Mouse (Mus musculus) urinary bladder, postnatal 36 days (tissue): ENCODE measurements around the gene Dppa2.

Source experiments
- DNase-seq, 2 experiments: peaks; one replicate each; pipeline ENCODE4 v3.0.0; 2022; ENCODE audit warnings: low spot score in 2 of 2, mixed read lengths in 1 of 2

The Dppa2 gene

GRCm38 (mm10) chr16:48344193-48344592, 40.5 kb downstream of the Dppa2 start:
- no peak for DNase-seq

- no peak for DNase-seq
Observed at GRCm38 (mm10) chr16:48347246-48347645, 43.5 kb downstream of the Dppa2 start.

- no peak for DNase-seq
Observed at GRCm38 (mm10) chr16:48355716-48356115, 52.0 kb downstream of the Dppa2 start.

GRCm38 (mm10) chr16:48356417-48356816, 52.7 kb downstream of the Dppa2 start:
- peak; percentile 18 to 22 for DNase-seq

GRCm38 (mm10) chr16:48360887-48361286, 57.2 kb downstream of the Dppa2 start:
- DNase-seq = no peak

GRCm38 (mm10) chr16:48366801-48367200, 63.1 kb downstream of the Dppa2 start:
- DNase-seq = no peak

GRCm38 (mm10) chr16:48368096-48368495, 64.4 kb downstream of the Dppa2 start:
- no peak for DNase-seq
